Mouse (Mus musculus): ENCODE measurements around the gene Gm20388.
"Not testable (repeated sequence)": the region's sequence is repeated elsewhere in the genome, so short reads cannot be mapped to it uniquely, and the experiment has no call there.

DNA sequence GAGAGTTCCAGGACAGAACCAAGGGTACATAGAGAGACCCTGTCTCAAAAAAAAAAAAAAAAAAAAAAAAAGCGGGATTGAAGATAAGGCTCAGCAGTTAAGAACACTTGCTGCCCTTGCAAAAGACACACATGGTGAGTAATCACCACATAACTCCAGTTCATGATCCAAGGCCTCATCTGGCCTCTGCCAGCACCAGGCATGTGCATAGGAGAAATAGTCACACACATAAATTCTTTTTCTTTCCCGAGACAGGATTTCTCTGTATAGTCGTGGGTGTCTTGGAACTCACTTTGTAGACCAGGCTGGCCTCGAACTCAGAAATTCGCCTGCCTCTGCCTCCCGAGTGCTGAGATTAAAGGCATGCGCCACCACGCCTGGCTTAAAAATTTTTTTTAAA is 3347.0 kb downstream of the Gm20388 start:
- not testable (repeated sequence) for TF ChIP-seq CTCF (IDR thresholded peaks at IDR 0.05; ENCODE audit: low read depth); EP300 (optimal IDR thresholded peaks at IDR 0.05)
